Mouse (Mus musculus) embryo, embryonic 11 days (tissue): ENCODE data around the gene Slc25a47.

Experiments used
- DNase-seq: peaks from one replicate; pipeline ENCODE4 v3.0.0-alpha.2; 2015

The Slc25a47 gene

DNA sequence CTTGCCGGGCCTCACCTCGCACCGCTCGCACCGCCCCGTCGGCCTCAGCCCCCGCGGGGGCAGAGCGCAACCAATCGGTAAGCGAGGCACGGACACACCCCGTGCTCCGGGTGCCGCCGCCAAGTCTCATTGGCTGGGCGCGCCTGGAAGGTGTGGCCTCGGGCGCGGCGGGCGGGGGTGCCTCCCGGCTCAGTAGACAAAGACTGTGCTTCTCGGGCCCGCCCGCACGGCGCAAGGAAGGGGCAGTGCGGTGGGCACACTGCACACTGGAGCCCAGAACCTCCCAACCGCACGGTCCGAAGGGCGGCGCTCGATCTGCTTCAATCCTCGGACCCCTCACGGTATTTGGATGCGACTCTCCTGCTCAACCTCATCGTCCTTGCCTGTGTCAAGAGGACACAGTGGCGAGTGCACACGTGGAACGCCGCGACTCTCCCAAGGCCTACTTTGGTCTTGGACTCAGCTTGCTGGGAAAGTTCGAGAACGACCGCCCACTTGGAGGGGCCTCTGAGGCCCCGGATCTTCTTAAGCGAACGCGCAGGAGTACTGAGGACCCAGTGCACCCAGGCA is at the start of gene Slc25a47, which contains the start of gene Slc25a29:
Gene Slc25a47 (plus strand): TSS at position 207 of the 570 bp plus-strand sequence.
Gene Slc25a29 (minus strand): TSS at position 44 of the 570 bp plus-strand sequence.
- DNase-seq: peak; percentile 99

- no peak for DNase-seq
Observed at GRCm38 (mm10) chr12:108787329-108787728, 48.5 kb upstream of the Slc25a47 start.

DNA sequence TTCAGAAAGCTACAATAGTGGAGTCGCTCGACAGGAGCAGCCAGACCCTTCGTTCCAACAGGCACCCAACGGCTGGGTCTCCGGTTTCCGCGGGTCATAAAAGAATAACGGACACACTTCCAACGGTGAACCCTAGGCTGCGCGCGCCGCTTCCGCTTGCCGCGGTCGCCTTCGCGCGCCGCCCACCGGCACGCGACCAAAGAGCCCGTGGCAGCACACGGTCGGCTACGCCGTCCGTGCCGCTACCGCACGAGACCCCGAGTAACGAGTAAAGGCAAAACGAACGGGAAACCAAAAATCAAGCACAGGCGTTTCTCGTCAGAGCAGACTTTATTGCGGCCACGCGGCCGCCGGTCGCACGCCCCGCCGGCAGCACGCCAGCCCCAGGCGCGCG is 43.7 kb upstream of the Slc25a47 start:
- DNase-seq: peak; percentile 91

- DNase-seq: peak; percentile 99
Observed at GRCm38 (mm10) chr12:108792546-108793452, 43.0 kb upstream of the Slc25a47 start, which contains the start of gene Yy1. Gene Yy1, plus strand, starts transcription at chr12:108792973.

GRCm38 (mm10) chr12:108793453-108793941 is 42.3 kb upstream of the Slc25a47 start:
- no peak for DNase-seq

DNA sequence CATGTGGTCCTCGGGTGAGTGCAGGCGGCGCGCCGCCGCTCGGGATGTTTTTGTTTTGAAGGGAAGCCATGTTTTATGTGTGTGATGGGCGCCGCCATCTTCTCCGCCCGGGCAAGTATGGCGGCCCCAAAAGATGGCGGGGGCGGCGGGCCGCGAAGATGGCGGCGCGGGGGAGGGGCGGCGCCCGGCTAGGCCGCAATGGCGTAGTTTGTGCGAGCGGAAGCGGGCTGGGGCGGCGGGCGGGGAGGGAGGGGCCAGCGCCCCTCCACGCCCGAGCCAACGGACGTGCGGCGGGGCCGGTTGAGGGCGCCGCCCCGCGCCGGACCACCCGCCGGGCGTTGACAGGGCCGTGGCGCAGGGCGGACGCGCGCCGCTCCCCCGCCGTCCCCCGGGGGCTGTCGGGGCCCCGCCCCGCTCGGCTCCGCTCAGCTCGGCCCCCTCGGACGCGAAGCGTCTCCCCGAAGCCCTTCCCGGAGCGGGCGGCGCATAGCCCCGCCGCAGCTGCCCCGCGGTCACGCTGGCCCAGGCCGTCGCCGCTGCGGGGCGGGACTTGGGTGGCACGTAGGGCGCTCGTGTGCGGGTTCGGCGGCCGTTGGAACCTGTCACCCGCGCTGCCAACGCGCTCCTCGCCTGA is 41.7 kb upstream of the Slc25a47 start:
- DNase-seq: peak; percentile 93

DNA sequence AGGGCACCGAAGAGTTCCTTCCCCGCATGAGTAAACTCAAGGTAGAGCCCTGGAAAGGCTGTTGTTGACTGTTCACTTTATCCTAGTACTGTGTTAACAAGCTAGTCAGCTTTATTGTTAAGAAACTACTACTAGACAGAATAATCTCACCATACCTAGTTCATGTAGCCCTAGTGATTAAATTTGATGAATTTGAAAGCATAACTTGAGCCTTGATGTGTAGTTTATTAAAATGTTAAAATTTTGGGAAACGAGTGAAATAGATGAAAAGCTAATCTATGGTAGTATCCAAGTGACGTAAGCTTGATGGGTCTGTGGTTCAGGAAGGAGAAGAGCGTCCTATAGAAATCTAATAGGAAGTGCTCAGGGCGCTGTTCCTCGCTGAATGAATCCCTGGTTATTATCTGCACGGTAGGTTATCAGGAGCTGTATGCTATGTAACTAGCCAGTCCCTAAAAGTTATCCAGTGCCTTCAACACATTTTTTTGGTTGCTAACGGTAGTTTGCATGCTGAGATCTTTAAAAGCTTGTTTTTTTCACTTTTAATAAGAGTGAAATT is 40.8 kb upstream of the Slc25a47 start:
- peak; percentile 11 for DNase-seq

GRCm38 (mm10) chr12:108801613-108802012 is 34.2 kb upstream of the Slc25a47 start:
- DNase-seq: no peak

DNA sequence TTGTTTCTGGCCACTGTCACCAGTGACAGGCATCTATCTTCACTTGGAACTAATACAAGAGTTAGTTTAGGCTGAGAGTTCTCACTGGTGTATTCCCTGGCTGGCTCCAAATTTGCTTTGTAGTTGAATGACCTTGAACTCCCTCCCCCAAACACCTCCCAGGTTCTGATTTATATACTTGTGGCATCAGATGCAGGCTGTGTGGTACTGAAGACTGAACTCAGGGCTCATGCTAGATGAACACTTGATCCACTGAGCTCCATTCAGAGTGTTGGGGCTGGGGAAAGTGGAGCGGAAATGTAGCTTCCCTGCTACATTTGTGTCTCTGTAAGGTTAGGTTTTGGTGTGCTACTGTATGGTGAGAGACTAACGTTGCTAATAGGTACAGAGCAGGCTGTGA is 31.5 kb upstream of the Slc25a47 start:
- no peak for DNase-seq

- DNase-seq: no peak
Observed at GRCm38 (mm10) chr12:108808465-108808864, 27.4 kb upstream of the Slc25a47 start.

- no peak for DNase-seq
Observed at GRCm38 (mm10) chr12:108809771-108810170, 26.1 kb upstream of the Slc25a47 start.

DNA sequence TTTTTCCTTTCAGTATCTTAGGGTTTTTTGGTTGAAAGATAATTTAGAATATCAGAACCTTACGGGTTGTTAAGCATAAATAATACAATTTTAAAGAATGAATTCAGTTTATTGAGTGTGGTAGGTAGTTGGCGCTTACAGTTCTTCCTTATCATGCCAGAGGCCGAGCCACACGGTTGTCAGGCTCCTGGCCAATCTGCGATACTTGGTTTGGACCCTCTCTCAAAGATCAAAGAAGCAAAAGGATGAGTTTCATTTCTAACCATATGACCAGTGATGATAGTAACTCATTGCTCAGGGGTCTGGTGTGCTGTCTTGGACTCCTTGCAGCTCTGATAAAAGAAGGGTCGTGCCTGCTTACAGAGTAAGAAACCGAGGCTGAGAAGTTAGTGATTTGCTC is 25.5 kb upstream of the Slc25a47 start:
- no peak for DNase-seq

- DNase-seq: peak; percentile 20
Observed at GRCm38 (mm10) chr12:108811133-108811532, 24.7 kb upstream of the Slc25a47 start.

DNA sequence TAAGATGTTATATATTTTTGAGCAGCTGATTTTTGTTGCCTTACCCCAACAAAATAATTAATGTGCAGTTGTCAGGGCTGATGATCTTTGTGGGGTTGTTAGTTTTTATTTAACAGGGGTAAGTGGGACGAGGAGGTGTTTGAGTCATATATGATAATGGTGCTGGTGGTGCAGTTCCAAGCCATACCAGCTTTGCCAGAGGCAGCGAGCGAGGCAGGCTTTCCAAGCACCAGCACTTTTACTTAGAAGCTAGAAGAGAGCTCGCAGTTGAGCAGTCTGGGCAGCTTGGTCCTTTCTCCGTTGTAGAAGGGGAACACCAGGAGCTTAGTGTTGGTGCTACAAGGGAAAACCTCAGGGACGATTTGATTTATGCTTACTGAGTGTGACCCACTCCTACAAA is 23.4 kb upstream of the Slc25a47 start:
- no peak for DNase-seq

GRCm38 (mm10) chr12:108814470-108814869 is 21.4 kb upstream of the Slc25a47 start:
- no peak for DNase-seq

DNA sequence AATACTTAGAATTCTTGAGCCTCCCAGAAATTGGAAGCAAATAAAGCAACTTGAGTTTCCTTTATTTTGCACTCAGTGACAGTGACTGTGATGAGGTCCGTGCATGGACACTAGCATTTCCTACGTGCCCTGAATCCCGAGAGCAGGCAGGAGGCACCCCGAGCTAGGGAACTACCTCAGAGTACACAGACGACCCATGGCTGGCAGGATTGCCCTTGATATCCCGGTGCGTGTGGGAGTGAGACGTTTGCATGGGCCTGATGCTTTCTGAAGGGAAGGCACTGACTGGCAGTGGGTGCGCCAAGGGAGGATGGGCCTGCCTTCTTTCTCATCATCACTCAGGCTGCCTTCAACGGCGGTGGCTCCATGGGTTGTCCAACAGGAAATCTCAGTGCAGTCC is 19.3 kb upstream of the Slc25a47 start:
- DNase-seq: no peak

DNA sequence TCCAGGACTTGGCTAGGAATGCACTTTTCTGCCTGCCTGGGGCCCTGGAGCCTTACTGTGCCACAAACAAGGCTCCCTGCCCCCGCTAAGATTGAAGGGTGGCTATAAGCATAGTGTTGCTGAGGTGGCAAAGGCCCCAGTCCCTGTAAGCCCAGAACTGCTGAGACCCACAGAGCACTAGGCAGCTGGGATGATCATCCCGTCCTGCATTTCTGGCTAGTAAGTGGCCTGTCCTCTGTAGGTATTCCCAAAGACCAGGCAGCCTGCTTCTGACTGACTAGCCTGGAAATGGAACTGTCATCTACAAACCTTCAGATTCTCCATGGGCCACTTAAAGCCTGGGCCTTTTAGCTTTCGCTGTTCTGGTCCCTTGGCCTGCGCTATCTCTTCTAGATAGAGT is 15.4 kb upstream of the Slc25a47 start:
- no peak for DNase-seq

DNA sequence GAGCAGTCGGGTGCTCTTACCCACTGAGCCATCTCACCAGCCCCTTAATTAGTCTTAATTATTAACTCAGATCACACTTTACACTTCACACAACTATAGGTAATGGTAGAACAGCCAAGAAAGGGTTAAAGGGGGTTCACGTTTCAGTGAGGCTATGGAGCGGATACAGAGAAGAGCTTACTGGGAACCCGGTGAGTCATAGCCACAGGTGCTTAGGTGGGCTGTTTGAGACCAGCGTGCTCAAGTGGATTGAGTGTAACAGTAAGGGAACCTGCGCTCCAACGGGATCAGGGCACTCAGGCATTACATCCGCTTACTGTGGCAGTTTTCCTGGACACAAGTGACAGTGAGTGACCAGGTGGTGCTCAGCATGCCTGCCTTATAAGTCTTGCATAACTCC is 12.8 kb upstream of the Slc25a47 start:
- DNase-seq: no peak

- no peak for DNase-seq
Observed at GRCm38 (mm10) chr12:108824225-108824874, 11.5 kb upstream of the Slc25a47 start.

GRCm38 (mm10) chr12:108825561-108826224 is 10.2 kb upstream of the Slc25a47 start:
- no peak for DNase-seq

DNA sequence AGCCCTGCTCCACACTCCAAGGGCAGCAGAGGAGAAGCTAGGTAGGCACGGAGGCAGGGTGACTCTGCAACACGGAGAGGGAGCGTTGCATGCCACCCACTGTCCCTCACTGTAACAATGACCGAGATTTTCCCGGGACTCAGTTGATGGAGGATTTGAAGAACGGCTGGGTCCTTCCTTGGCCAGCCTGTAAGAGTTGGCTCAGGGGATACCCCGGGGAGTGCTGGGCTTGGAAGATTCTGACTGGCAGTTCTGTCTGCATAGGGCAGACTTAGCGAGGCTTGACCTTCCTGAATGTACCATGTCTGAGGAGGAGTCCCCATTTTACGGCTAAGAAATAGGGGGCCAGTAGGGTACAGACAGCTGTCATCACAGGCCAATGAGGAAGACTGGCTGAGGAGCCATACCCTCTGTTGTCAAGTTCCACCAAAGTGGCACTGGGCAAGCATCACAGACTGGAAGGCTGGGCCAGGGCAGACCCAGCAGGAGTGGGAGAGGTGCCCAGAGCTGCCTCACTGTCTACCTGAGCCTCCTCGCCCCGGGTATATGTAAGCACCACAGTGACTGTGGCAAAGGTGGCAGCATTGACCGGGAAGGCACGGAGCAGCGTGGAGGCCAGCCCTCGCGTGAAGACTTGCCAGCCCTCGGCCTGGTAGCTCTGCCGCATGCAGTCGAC is 9.4 kb upstream of the Slc25a47 start:
- DNase-seq: no peak
